Mouse (Mus musculus): ENCODE measurements around the gene Lrp11. TPM values are rescaled to one million over a fixed set of nuclear protein-coding genes. Genes with fewer than 3 reads are reported as not detected.

Lrp11 gene
- total RNA-seq (2014; rRNA removed) (1.4 and 3.0 TPM in 2 replicates), polyA plus RNA-seq (2012; rRNA removed) (1.2 and 2.0 TPM in 2 replicates)

DNA sequence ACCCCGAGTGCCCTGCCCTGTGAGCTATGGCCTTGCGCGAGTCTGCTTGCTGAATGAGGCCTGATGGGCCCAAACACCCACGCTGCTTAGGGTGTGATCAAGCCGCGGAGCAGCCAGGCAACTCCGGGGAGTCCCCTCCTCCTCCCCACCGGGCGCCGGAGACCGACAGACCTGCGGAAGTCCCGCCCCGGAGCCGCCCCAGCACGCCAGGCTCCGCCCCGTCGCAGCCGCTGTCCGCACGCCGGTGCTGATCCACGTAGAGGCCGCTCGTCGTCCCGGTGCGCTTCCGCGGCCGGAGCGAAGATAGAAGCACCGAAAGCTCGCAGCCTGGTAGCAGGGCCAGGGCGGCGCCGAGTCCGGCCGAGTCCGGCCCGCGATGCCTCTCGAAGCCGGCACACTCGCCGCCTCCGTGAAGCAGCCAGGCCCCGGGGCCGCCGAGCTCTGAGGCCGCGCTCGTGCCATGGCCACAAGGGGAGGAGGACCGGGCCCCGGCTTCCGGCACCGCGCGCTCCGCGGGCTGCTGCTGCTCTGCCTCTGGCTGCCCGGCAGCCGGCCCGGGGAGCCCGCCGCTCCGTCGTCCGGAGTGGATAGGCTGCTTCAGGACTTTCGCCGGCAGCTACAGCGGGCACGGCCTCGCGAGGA, at the start of gene Lrp11:
TSS of gene Lrp11 (plus strand) at position 209 of the 642 bp plus-strand sequence.
- peak within 1 kb of the TSS; percentile 75 for H3K9ac ChIP-seq (ENCODE audit: low read depth, low read length)
- under 1% methylated on average over 70 of the region's 76 CpGs for WGBS
- peaks cover 2% of the 10 kb centered on the region for H3K4me1 ChIP-seq (ENCODE audit: control insufficient read depth, insufficient read depth, low read length)
- H3K27me3 ChIP-seq (ENCODE audit: control insufficient read depth, insufficient read depth, low read length): no peaks in the 10 kb centered on the region
- no peaks in the 10 kb centered on the region for H3K79me2 ChIP-seq (ENCODE audit: control insufficient read depth, insufficient read depth, low read length)
- no peaks in the 10 kb centered on the region for H3K36me3 ChIP-seq (ENCODE audit: control insufficient read depth, insufficient read depth, low read length)
- TF ChIP-seq CTCF (IDR thresholded peaks at IDR 0.05; ENCODE audit: low read depth, low read length): 0 out of 2 replicates have a peak, but pooled peaks have one; percentile 17
- TF ChIP-seq POLR2A (IDR thresholded peaks at IDR 0.05; ENCODE audit: extremely low read depth, insufficient read depth, low read length): no peak; the same call in 1 of the 2 replicates
- peak within 1 kb of the TSS; percentile 5 for H3K27ac ChIP-seq (replicated peaks; ENCODE audit: insufficient read depth, low read depth, low read length)
- peak within 1 kb of the TSS; percentile 73 for H3K4me3 ChIP-seq (ENCODE audit: insufficient read depth, low read depth, low read length)
- peak; percentile 75 for DNase-seq (ENCODE audit: extremely low read depth, low read depth, low spot score)

GRCm38 (mm10) chr10:7578002-7578401, 11.6 kb upstream of the Lrp11 start:
- no peaks in the 10 kb centered on the region for H3K4me1 ChIP-seq (ENCODE audit: control insufficient read depth, insufficient read depth, low read length)
- no peaks in the 10 kb centered on the region for H3K79me2 ChIP-seq (ENCODE audit: control insufficient read depth, insufficient read depth, low read length)
- no peak overlapping the region for H3K27ac ChIP-seq (replicated peaks; ENCODE audit: insufficient read depth, low read depth, low read length)
- H3K27me3 ChIP-seq (ENCODE audit: control insufficient read depth, insufficient read depth, low read length): no peaks in the 10 kb centered on the region
- TF ChIP-seq POLR2A (IDR thresholded peaks at IDR 0.05; ENCODE audit: extremely low read depth, insufficient read depth, low read length) (no peak), CTCF (IDR thresholded peaks at IDR 0.05; ENCODE audit: low read depth, low read length) (peak; percentile 27; the same call in 1 of the 2 replicates)
- peak; percentile 46 for DNase-seq (ENCODE audit: extremely low read depth, low read depth, low spot score)
- H3K36me3 ChIP-seq (ENCODE audit: control insufficient read depth, insufficient read depth, low read length): no peaks in the 10 kb centered on the region
- H3K4me3 ChIP-seq (ENCODE audit: insufficient read depth, low read depth, low read length): no peak overlapping the region
- no peak overlapping the region for H3K9ac ChIP-seq (ENCODE audit: low read depth, low read length)

DNA sequence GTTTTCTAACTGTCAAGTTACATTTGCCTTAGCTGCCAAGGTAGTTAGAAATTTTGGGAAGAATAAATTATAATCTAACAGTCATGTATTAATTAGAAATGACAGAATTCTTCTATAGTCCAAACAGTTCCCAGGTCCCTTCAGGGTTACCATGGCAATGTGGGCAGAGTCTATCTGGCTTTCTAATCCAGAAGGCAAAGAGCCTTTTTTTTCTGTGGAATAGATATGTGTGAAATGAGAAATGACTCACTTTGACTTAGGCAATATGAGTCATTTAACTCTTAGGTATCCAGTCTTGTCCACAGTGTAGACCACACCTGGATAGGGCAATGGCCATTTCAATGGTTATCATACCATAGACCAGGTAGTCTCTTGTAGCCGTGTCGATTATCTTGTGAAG, 8.2 kb upstream of the Lrp11 start:
- Histone ChIP-seq H3K9ac (ENCODE audit: low read depth, low read length) (no peak overlapping the region), H3K79me2 (ENCODE audit: control insufficient read depth, insufficient read depth, low read length) (no peaks in the 10 kb centered on the region), H3K36me3 (ENCODE audit: control insufficient read depth, insufficient read depth, low read length) (no peaks in the 10 kb centered on the region), H3K27me3 (ENCODE audit: control insufficient read depth, insufficient read depth, low read length) (no peaks in the 10 kb centered on the region), H3K27ac (replicated peaks; ENCODE audit: insufficient read depth, low read depth, low read length) (no peak overlapping the region), H3K4me3 (ENCODE audit: insufficient read depth, low read depth, low read length) (no peak overlapping the region), H3K4me1 (ENCODE audit: control insufficient read depth, insufficient read depth, low read length) (no peaks in the 10 kb centered on the region)
- WGBS: 89% methylated on average over 2 of the region's 2 CpGs
- DNase-seq (ENCODE audit: extremely low read depth, low read depth, low spot score): no peak
- no peak for TF ChIP-seq CTCF (IDR thresholded peaks at IDR 0.05; ENCODE audit: low read depth, low read length)
- no peak for TF ChIP-seq POLR2A (IDR thresholded peaks at IDR 0.05; ENCODE audit: extremely low read depth, insufficient read depth, low read length)

DNA sequence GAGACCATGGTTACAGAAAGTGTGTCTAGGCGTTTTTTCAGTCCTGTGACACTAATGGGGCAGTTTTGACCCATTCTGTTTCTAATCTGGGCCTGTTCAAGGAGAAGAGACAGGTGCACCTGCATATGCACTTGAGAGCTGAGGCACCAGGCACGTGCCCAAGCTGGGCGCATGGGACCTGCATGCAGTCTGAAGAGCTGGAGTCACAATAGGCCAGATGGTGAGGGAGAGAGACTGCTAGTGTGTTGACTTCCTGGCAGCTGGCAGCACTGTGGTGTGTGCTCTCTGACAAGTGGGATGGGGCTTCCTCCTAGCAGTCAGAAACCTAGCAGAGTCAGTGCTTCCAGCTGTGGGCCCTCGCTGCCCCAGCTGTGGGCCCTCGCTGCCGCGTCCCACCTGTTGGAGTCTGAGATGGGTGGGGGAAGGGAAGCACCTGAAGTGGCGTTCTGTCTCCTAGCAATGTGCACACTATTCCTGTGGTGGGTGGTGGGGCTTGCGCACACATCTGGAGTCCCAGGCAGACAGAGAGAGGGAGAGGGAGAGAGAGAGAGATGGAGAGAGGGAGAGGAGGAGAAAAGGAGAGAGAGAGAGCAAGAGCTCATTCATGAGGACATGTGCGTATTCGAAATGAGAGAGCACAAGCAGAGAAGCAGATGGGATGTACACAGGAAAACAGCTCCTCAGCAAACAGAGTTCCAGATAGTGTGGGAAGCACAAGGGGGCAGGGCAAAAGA, 7.3 kb upstream of the Lrp11 start:
- TF ChIP-seq CTCF (IDR thresholded peaks at IDR 0.05; ENCODE audit: low read depth, low read length): no peak
- no peak for TF ChIP-seq POLR2A (IDR thresholded peaks at IDR 0.05; ENCODE audit: extremely low read depth, insufficient read depth, low read length)
- no peak overlapping the region for H3K27ac ChIP-seq (replicated peaks; ENCODE audit: insufficient read depth, low read depth, low read length)
- DNase-seq (ENCODE audit: extremely low read depth, low read depth, low spot score): no peak
- H3K4me1 ChIP-seq (ENCODE audit: control insufficient read depth, insufficient read depth, low read length): 0 out of 2 replicates have a peak, but pooled peaks cover 2% of the 10 kb centered on the region
- no peak overlapping the region for H3K4me3 ChIP-seq (ENCODE audit: insufficient read depth, low read depth, low read length)
- H3K36me3 ChIP-seq (ENCODE audit: control insufficient read depth, insufficient read depth, low read length): no peaks in the 10 kb centered on the region
- 32% methylated on average over 11 of the region's 11 CpGs for WGBS
- no peaks in the 10 kb centered on the region for H3K27me3 ChIP-seq (ENCODE audit: control insufficient read depth, insufficient read depth, low read length)
- H3K79me2 ChIP-seq (ENCODE audit: control insufficient read depth, insufficient read depth, low read length): no peaks in the 10 kb centered on the region
- H3K9ac ChIP-seq (ENCODE audit: low read depth, low read length): no peak overlapping the region

GRCm38 (mm10) chr10:7582891-7583557, 6.6 kb upstream of the Lrp11 start:
- DNase-seq (ENCODE audit: extremely low read depth, low read depth, low spot score): peak; percentile 22
- no peaks in the 10 kb centered on the region for H3K27me3 ChIP-seq (ENCODE audit: control insufficient read depth, insufficient read depth, low read length)
- H3K4me3 ChIP-seq (ENCODE audit: insufficient read depth, low read depth, low read length): no peak overlapping the region
- no peak overlapping the region for H3K9ac ChIP-seq (ENCODE audit: low read depth, low read length)
- 0 out of 2 replicates have a peak, but pooled peaks cover 2% of the 10 kb centered on the region for H3K4me1 ChIP-seq (ENCODE audit: control insufficient read depth, insufficient read depth, low read length)
- H3K27ac ChIP-seq (replicated peaks; ENCODE audit: insufficient read depth, low read depth, low read length): no peak overlapping the region
- 38% methylated on average over 7 of the region's 7 CpGs for WGBS
- H3K79me2 ChIP-seq (ENCODE audit: control insufficient read depth, insufficient read depth, low read length): no peaks in the 10 kb centered on the region
- H3K36me3 ChIP-seq (ENCODE audit: control insufficient read depth, insufficient read depth, low read length): no peaks in the 10 kb centered on the region
- TF ChIP-seq CTCF (IDR thresholded peaks at IDR 0.05; ENCODE audit: low read depth, low read length) (no peak), POLR2A (IDR thresholded peaks at IDR 0.05; ENCODE audit: extremely low read depth, insufficient read depth, low read length) (no peak)
